Mouse (Mus musculus): ENCODE measurements at regions not wholly inside any gene's neighbourhood (a gene's known extent, or its start where the extent isn't known, plus 50 kb on each side); places are given as distances from the start of the nearest gene placed in this dataset.

GRCm38 (mm10) chr6:112152535-112153364, 120.8 kb upstream of the Lmcd1 start:
- TF ChIP-seq CTCF (IDR thresholded peaks at IDR 0.05; ENCODE audit: borderline replicate concordance, insufficient read depth, low read length): no peak
- no peak for TF ChIP-seq POLR2A (IDR thresholded peaks at IDR 0.05; ENCODE audit: low read depth, low read length)
